Mouse (Mus musculus) kidney, embryonic 15.5 days (tissue): ENCODE measurements around the gene Serpini1. TPM values are rescaled to one million over a fixed set of nuclear protein-coding genes. Genes with fewer than 3 reads are reported as not detected.
"Not testable (repeated sequence)": the region's sequence is repeated elsewhere in the genome, so short reads cannot be mapped to it uniquely, and the experiment has no call there.

Experiments used
- ATAC-seq: fragments of 200-750 bp; cut with Nextera tagmentation; replicated peaks from 2 replicates; pipeline ENCODE4 v1.8.0; 2017; ENCODE audit warnings: moderate TSS enrichment; ENCODE audit not compliant: low FRiP score
- H3K27ac ChIP-seq: fragments of 300-500 bp; sonication (generic); 2 replicates; pipeline ENCODE4 v1.5.1; 2015; ENCODE audit warnings: mild to moderate bottlenecking, inconsistent platforms
- H3K27me3 ChIP-seq: fragments of 300-500 bp; sonication (generic); 2 replicates; pipeline ENCODE4 v1.6.1; 2015; ENCODE audit warnings: inconsistent platforms
- H3K36me3 ChIP-seq: fragments of 300-500 bp; sonication (generic); 2 replicates; pipeline ENCODE4 v1.6.1; 2015; ENCODE audit warnings: inconsistent platforms
- H3K4me1 ChIP-seq: fragments of 300-500 bp; sonication (generic); 2 replicates; pipeline ENCODE4 v1.6.1; 2015; ENCODE audit warnings: inconsistent platforms
- H3K4me2 ChIP-seq: fragments of 300-500 bp; sonication (generic); 2 replicates; pipeline ENCODE4 v1.6.1; 2015; ENCODE audit warnings: moderate library complexity, mild to moderate bottlenecking, inconsistent platforms
- H3K4me3 ChIP-seq: fragments of 300-500 bp; sonication (generic); replicated peaks from 2 replicates; pipeline ENCODE4 v1.5.1; 2015; ENCODE audit warnings: mild to moderate bottlenecking, inconsistent platforms
- H3K9ac ChIP-seq: fragments of 300-500 bp; sonication (generic); 2 replicates; pipeline ENCODE4 v1.6.1; 2015; ENCODE audit warnings: mild to moderate bottlenecking, inconsistent platforms
- H3K9me3 ChIP-seq: fragments of 300-500 bp; sonication (generic); replicated peaks from 2 replicates; pipeline ENCODE4 v1.6.1; 2016; ENCODE audit warnings: inconsistent platforms
- WGBS: fragments of 180-500 bp; shearing (Covaris S2); methylation state at CpG from one replicate; pipeline ENCODE4 v1.1.7; 2015; ENCODE audit warnings: mixed read lengths; 5-methylcytosine and 5-hydroxymethylcytosine counted together
- polyA plus RNA-seq: library from polyadenylated mRNA; unstranded; fragments of >200 nt; fragmentation: Nextera tagmentation; extraction: Ambion mirVana; gene quantifications from 2 replicates; pipeline ENCODE4 v1.2.1, GENCODE M21; 2015

The Serpini1 gene
- polyA plus RNA-seq, 1 experiment from 2014 or later = 7.9 TPM

- H3K9me3 ChIP-seq = no peaks in the 10 kb centered on the region
- no peaks in the 10 kb centered on the region for H3K27me3 ChIP-seq
- no peak overlapping the region for H3K9ac ChIP-seq
- no peaks in the 10 kb centered on the region for H3K36me3 ChIP-seq
- H3K27ac ChIP-seq = no peak overlapping the region
- no peaks in the 10 kb centered on the region for H3K4me1 ChIP-seq
- no peak for ATAC-seq
- no peak overlapping the region for H3K4me2 ChIP-seq
- no peak overlapping the region for H3K4me3 ChIP-seq
- 100% methylated on average over 1 of the region's 1 CpGs for WGBS
Measured at GRCm38 (mm10) chr3:75648226-75648625, 90.9 kb downstream of the Serpini1 start.

- H3K9ac ChIP-seq, H3K4me3 ChIP-seq, H3K4me2 ChIP-seq, ATAC-seq, H3K4me1 ChIP-seq, H3K27ac ChIP-seq, H3K9me3 ChIP-seq, H3K27me3 ChIP-seq, H3K36me3 ChIP-seq: not testable (repeated sequence)
- WGBS = 62% methylated on average over 4 of the region's 4 CpGs
Measured at GRCm38 (mm10) chr3:75650416-75651154, 93.2 kb downstream of the Serpini1 start.

DNA sequence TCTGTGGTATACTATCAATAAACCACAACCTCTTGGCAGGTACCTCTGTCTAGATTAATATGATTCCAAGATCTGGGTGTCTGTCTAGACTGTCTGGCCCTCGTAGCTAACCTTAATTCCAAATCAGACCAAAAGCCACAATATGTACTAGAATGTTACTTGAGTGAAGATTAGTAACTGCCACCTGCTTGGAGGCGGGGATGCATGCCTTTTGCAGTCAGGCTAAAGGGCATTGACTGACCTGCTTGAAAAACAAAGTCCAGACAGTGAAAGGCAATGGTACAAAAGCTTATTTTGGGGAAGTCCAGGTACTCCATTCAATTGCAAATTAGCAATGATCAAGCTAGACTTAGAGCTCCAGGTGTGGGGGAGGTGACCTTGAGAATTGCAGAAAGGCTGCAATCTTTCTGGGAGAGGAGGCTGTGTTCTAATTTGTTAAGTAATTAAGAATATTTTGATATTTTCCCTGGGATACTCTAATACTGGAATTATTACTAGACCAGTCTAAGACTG, 94.3 kb downstream of the Serpini1 start:
- 75% methylated on average over 2 of the region's 2 CpGs for WGBS
- Histone ChIP-seq H3K36me3 (no peaks in the 10 kb centered on the region), H3K4me2 (no peak overlapping the region), H3K27me3 (no peaks in the 10 kb centered on the region), H3K27ac (no peak overlapping the region), H3K4me3 (no peak overlapping the region), H3K9me3 (no peaks in the 10 kb centered on the region), H3K4me1 (no peaks in the 10 kb centered on the region), H3K9ac (no peak overlapping the region)
- no peak for ATAC-seq

GRCm38 (mm10) chr3:75653901-75654300, 96.6 kb downstream of the Serpini1 start:
- H3K27ac ChIP-seq, H3K27me3 ChIP-seq, H3K4me3 ChIP-seq, H3K9me3 ChIP-seq, ATAC-seq, H3K9ac ChIP-seq, H3K36me3 ChIP-seq, H3K4me1 ChIP-seq, H3K4me2 ChIP-seq: not testable (repeated sequence)
- WGBS = 72% methylated on average over 4 of the region's 4 CpGs

- no peak overlapping the region for H3K27ac ChIP-seq
- no peaks in the 10 kb centered on the region for H3K9me3 ChIP-seq
- no peaks in the 10 kb centered on the region for H3K36me3 ChIP-seq
- no peaks in the 10 kb centered on the region for H3K4me1 ChIP-seq
- H3K9ac ChIP-seq = no peak overlapping the region
- H3K4me3 ChIP-seq = no peak overlapping the region
- 79% methylated on average over 6 of the region's 6 CpGs for WGBS
- H3K4me2 ChIP-seq = no peak overlapping the region
- H3K27me3 ChIP-seq = no peaks in the 10 kb centered on the region
- ATAC-seq = no peak
Measured at GRCm38 (mm10) chr3:75655578-75656344, 98.4 kb downstream of the Serpini1 start.

GRCm38 (mm10) chr3:75666962-75667361, 109.6 kb downstream of the Serpini1 start:
- no peak overlapping the region for H3K27ac ChIP-seq
- no peak overlapping the region for H3K9ac ChIP-seq
- 64% methylated on average over 3 of the region's 3 CpGs for WGBS
- no peaks in the 10 kb centered on the region for H3K9me3 ChIP-seq
- no peaks in the 10 kb centered on the region for H3K4me1 ChIP-seq
- no peaks in the 10 kb centered on the region for H3K36me3 ChIP-seq
- ATAC-seq = no peak
- no peaks in the 10 kb centered on the region for H3K27me3 ChIP-seq
- H3K4me3 ChIP-seq = no peak overlapping the region
- no peak overlapping the region for H3K4me2 ChIP-seq

DNA sequence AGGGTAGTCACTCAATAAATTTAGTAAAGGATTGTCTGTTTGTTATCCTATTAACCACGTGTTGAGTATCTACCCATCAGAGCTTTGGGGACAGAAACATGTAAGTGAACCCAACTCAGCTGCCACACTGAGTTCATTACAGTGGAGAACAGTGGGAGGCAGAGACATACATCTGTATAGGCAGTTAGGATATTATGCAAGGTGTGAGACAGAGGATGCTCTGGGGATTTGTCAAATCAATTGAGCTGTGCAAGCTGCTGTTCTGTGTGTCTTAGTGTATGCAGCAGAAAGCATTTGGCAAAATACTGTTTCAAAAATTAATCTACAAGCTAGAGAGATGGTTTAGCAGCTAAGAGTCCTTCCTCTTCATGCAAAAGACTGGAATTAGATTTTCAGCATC, 113.1 kb downstream of the Serpini1 start:
- H3K4me2 ChIP-seq = no peak overlapping the region
- ATAC-seq = no peak
- H3K9ac ChIP-seq = no peak overlapping the region
- H3K36me3 ChIP-seq = no peaks in the 10 kb centered on the region
- H3K4me1 ChIP-seq = no peaks in the 10 kb centered on the region
- H3K27ac ChIP-seq = no peak overlapping the region
- H3K4me3 ChIP-seq = no peak overlapping the region
- no peaks in the 10 kb centered on the region for H3K27me3 ChIP-seq
- H3K9me3 ChIP-seq = no peaks in the 10 kb centered on the region
- 43% methylated on average over 1 of the region's 1 CpGs for WGBS

- no peak overlapping the region for H3K4me2 ChIP-seq
- no peak for ATAC-seq
Measured at GRCm38 (mm10) chr3:75682881-75683280, 125.5 kb downstream of the Serpini1 start.

DNA sequence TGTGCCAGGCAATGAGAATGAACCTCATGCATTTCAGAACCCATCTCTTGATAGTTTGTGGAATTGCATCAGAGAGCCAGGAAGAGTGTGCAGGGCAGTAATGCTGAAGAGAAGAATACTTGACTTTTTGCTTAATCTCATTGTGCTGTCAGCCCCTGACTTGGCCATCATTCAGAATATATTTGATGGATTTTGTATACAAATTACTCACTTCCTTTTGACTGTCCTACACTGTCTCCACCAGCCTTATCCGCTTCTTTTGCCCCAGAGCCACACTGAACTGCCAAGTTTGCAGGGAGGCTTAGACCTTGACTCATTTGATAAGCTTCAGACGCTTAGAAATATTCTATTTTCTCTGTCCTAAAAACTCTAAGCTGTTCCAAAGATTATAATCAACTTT, 129.4 kb downstream of the Serpini1 start:
- H3K27ac ChIP-seq = no peak overlapping the region
- no peak overlapping the region for H3K4me2 ChIP-seq
- no peak for ATAC-seq
- H3K27me3 ChIP-seq = no peaks in the 10 kb centered on the region
- H3K4me1 ChIP-seq = no peaks in the 10 kb centered on the region
- no peak overlapping the region for H3K4me3 ChIP-seq
- 78% methylated on average over 2 of the region's 2 CpGs for WGBS
- H3K36me3 ChIP-seq = no peaks in the 10 kb centered on the region
- no peaks in the 10 kb centered on the region for H3K9me3 ChIP-seq
- H3K9ac ChIP-seq = no peak overlapping the region

More at GRCm38 (mm10) chr3:75682881-75683280, 125.5 kb downstream of the Serpini1 start:
- no peak overlapping the region for H3K9ac ChIP-seq
- no peak overlapping the region for H3K4me3 ChIP-seq
- H3K9me3 ChIP-seq = no peaks in the 10 kb centered on the region
- no peaks in the 10 kb centered on the region for H3K4me1 ChIP-seq
- H3K27me3 ChIP-seq = no peaks in the 10 kb centered on the region
- H3K27ac ChIP-seq = no peak overlapping the region
- H3K36me3 ChIP-seq = no peaks in the 10 kb centered on the region

- Histone ChIP-seq H3K4me2 (no peak overlapping the region), H3K9ac (no peak overlapping the region), H3K36me3 (no peaks in the 10 kb centered on the region), H3K9me3 (no peaks in the 10 kb centered on the region), H3K27me3 (no peaks in the 10 kb centered on the region), H3K4me3 (no peak overlapping the region), H3K4me1 (no peaks in the 10 kb centered on the region), H3K27ac (no peak overlapping the region)
- WGBS = 78% methylated on average over 3 of the region's 3 CpGs
- ATAC-seq = no peak
Measured at GRCm38 (mm10) chr3:75687187-75687825, 130.0 kb downstream of the Serpini1 start.

- ATAC-seq = no peak
- no peak overlapping the region for H3K4me2 ChIP-seq
- H3K36me3 ChIP-seq = no peaks in the 10 kb centered on the region
- no peak overlapping the region for H3K27ac ChIP-seq
- no peak overlapping the region for H3K9ac ChIP-seq
- no peaks in the 10 kb centered on the region for H3K27me3 ChIP-seq
- H3K4me3 ChIP-seq = no peak overlapping the region
- no peaks in the 10 kb centered on the region for H3K4me1 ChIP-seq
- no peaks in the 10 kb centered on the region for H3K9me3 ChIP-seq
Measured at GRCm38 (mm10) chr3:75690321-75690720, 133.0 kb downstream of the Serpini1 start.

DNA sequence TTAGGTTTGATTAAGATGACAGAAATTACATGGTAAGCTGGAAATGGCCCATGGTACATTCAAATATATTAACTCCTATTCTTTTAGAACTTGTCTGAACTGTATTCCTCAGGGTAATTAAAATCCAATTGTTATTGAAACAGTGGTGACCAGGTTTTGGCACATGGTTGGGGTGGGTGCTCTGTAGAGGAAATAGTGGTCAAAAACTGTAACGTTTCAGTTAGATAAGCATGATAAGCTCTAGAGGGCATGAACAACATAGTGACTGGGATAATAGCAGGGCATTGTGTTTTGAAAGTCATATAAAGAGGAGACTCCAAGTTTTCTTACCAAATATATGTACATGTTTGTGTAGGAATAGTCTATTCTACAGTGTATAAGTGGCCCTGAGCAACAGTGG, 134.7 kb downstream of the Serpini1 start:
- no peaks in the 10 kb centered on the region for H3K27me3 ChIP-seq

More for the DNA sequence above, 134.7 kb downstream of the Serpini1 start:
- no peak for ATAC-seq
- Histone ChIP-seq H3K4me3 (no peak overlapping the region), H3K36me3 (no peaks in the 10 kb centered on the region), H3K4me1 (no peaks in the 10 kb centered on the region), H3K27ac (no peak overlapping the region), H3K4me2 (no peak overlapping the region), H3K9ac (no peak overlapping the region), H3K9me3 (no peaks in the 10 kb centered on the region)
- 50% methylated on average over 1 of the region's 1 CpGs for WGBS
